Mouse (Mus musculus) embryonic stem cell, embryonic (primary cell): ENCODE results near the gene Syt3.

Experiments used
- CTCF ChIA-PET, 4 experiments: fragments of 300-600 bp in 2 of 4; fragments of 350-600 bp in 2 of 4; sonication (Branson Sonifier 250); formaldehyde crosslinking; loops; one replicate each; lab custom pipeline; 2022; ENCODE audit warnings: inconsistent platforms in 2 of 4; lab: Charles Lee
- POLR2A ChIA-PET, 4 experiments: fragments of 300-600 bp in 2 of 4; fragments of 350-600 bp in 2 of 4; sonication (Branson Sonifier 250); formaldehyde crosslinking; loops; one replicate each; lab custom pipeline; 2022; ENCODE audit warnings: antibody characterized with exemption in 4 of 4, inconsistent platforms in 1 of 4; lab: Charles Lee

The Syt3 gene

GRCm38 (mm10) chr7:44383980-44384715 is at the start of gene Syt3:
TSS of gene Syt3 (plus strand) at chr7:44384102.
- CTCF ChIA-PET: interaction anchor here in 2 of 4 experiments (0.6 to 2.3 kb wide), 6 partner anchors 9 to 464 kb away, joined by 3 to 9 read pairs (median 4); no protein-coding TSS in a partner anchor
- POLR2A ChIA-PET: interaction anchor here (0.6 to 6.3 kb wide), 34 partner anchors 9 to 602 kb away, joined by 3 to 83 read pairs (median 4); partner anchors contain the start of genes Emc10 (in 1 of the 4), Fam71e1 (in 1 of the 4), Josd2 (in 1 of the 4) and Prmt1 (in 1 of the 4)

GRCm38 (mm10) chr7:44334139-44334538 is 49.8 kb upstream of the Syt3 start:
- ChIA-PET POLR2A (no interaction called here), CTCF (no interaction called here)

- POLR2A ChIA-PET: interaction anchor here in 3 of 4 experiments (0.5 to 2.7 kb wide), 11 partner anchors 8 to 1032 kb away, joined by 3 to 10 read pairs (median 4); partner anchors contain the start of genes 1700028J19Rik (in 1 of the 3), 2410002F23Rik (in 1 of the 3), Klk1b21 (in 1 of the 3) and Ppfia3 (in 1 of the 3)
- CTCF ChIA-PET: interaction anchor here (0.6 to 1.3 kb wide), 14 partner anchors 9 to 307 kb away, joined by 3 to 10 read pairs (median 4); no protein-coding TSS in a partner anchor
Observed at GRCm38 (mm10) chr7:44335031-44335878, 48.6 kb upstream of the Syt3 start.

GRCm38 (mm10) chr7:44336046-44337021 is 47.6 kb upstream of the Syt3 start:
- POLR2A ChIA-PET: interaction anchor here in 3 of 4 experiments (0.6 to 2.7 kb wide), 10 partner anchors 7 to 257 kb away, joined by 3 to 10 read pairs (median 4); partner anchors contain the start of genes 1700028J19Rik (in 1 of the 3), 2410002F23Rik (in 1 of the 3) and Klk1b21 (in 1 of the 3)
- CTCF ChIA-PET: interaction anchor here (0.6 to 1.3 kb wide), 8 partner anchors 10 to 306 kb away, joined by 3 to 7 read pairs (median 4); no protein-coding TSS in a partner anchor

GRCm38 (mm10) chr7:44337121-44337849 is 46.6 kb upstream of the Syt3 start:
- CTCF ChIA-PET: no interaction called here
- POLR2A ChIA-PET: interaction anchor here in 3 of 4 experiments (0.5 to 2.7 kb wide), 4 partner anchors 9 to 32 kb away, joined by 3 to 10 read pairs (median 3); no protein-coding TSS in a partner anchor

- CTCF ChIA-PET: interaction anchor here in 2 of 4 experiments (0.6 to 1.2 kb wide), 2 partner anchors 20 to 145 kb away, joined by 3 read pairs; no protein-coding TSS in a partner anchor
- POLR2A ChIA-PET: interaction anchor here in 3 of 4 experiments (0.6 to 1.2 kb wide), 6 partner anchors 17 to 368 kb away, joined by 3 to 6 read pairs (median 3); no protein-coding TSS in a partner anchor
Observed at GRCm38 (mm10) chr7:44340226-44340625, 43.7 kb upstream of the Syt3 start.

- CTCF ChIA-PET: interaction anchor here in 2 of 4 experiments (0.6 to 1.2 kb wide), 2 partner anchors 19 to 144 kb away, joined by 3 read pairs; no protein-coding TSS in a partner anchor
- POLR2A ChIA-PET: interaction anchor here in 3 of 4 experiments (0.6 to 1.8 kb wide), 4 partner anchors 14 to 94 kb away, joined by 3 to 4 read pairs (median 4); partner anchors contain the start of genes 1700028J19Rik (in 1 of the 3) and 2410002F23Rik (in 1 of the 3)
Observed at GRCm38 (mm10) chr7:44341119-44341518, 42.8 kb upstream of the Syt3 start.

GRCm38 (mm10) chr7:44341714-44342113 is 42.2 kb upstream of the Syt3 start:
- CTCF ChIA-PET: no interaction called here
- POLR2A ChIA-PET: interaction anchor here in 2 of 4 experiments (1.1 to 2.0 kb wide), 4 partner anchors 14 to 32 kb away, joined by 3 to 4 read pairs (median 4); no protein-coding TSS in a partner anchor

- ChIA-PET CTCF (interaction anchor here (0.6 to 1.8 kb wide), 16 partner anchors 9 to 1392 kb away, joined by 3 to 10 read pairs (median 3); partner anchors contain the start of genes 1700028J19Rik (in 1 of the 4) and 2410002F23Rik (in 1 of the 4)), POLR2A (interaction anchor here in 3 of 4 experiments (0.5 to 2.5 kb wide), 21 partner anchors 8 to 608 kb away, joined by 3 to 10 read pairs (median 4); no protein-coding TSS in a partner anchor)
Observed at GRCm38 (mm10) chr7:44343459-44344015, 40.4 kb upstream of the Syt3 start.

- CTCF ChIA-PET: interaction anchor here in 2 of 4 experiments (0.7 to 1.8 kb wide), 5 partner anchors 27 to 1442 kb away, joined by 3 to 5 read pairs (median 3); no protein-coding TSS in a partner anchor
- POLR2A ChIA-PET: interaction anchor here in 3 of 4 experiments (0.7 to 2.5 kb wide), 10 partner anchors 9 to 585 kb away, joined by 3 to 10 read pairs (median 4); no protein-coding TSS in a partner anchor
Observed at GRCm38 (mm10) chr7:44344622-44345021, 39.3 kb upstream of the Syt3 start.

- CTCF ChIA-PET: interaction anchor here in 3 of 4 experiments (0.6 to 2.0 kb wide), 6 partner anchors 86 to 434 kb away, joined by 3 to 17 read pairs (median 6); no protein-coding TSS in a partner anchor
Observed at GRCm38 (mm10) chr7:44349043-44349442, 34.9 kb upstream of the Syt3 start.

GRCm38 (mm10) chr7:44350957-44351711 is 32.8 kb upstream of the Syt3 start:
- ChIA-PET CTCF (interaction anchor here (0.6 to 3.1 kb wide), 47 partner anchors 9 to 431 kb away, joined by 3 to 48 read pairs (median 4); partner anchors contain the start of genes Gm15517 (in 2 of the 4), 1700028J19Rik (in 1 of the 4), 2410002F23Rik (in 1 of the 4) and Emc10 (in 1 of the 4)), POLR2A (interaction anchor here in 3 of 4 experiments (0.6 to 3.6 kb wide), 34 partner anchors 8 to 436 kb away, joined by 3 to 20 read pairs (median 4); partner anchors contain the start of genes Josd2 (in 2 of the 3), 1700028J19Rik (in 1 of the 3), 2410002F23Rik (in 1 of the 3) and Fam71e1 (in 1 of the 3))

More at GRCm38 (mm10) chr7:44349043-44349442, 34.9 kb upstream of the Syt3 start:
- POLR2A ChIA-PET: interaction anchor here (0.6 to 3.6 kb wide), 16 partner anchors 11 to 776 kb away, joined by 3 to 20 read pairs (median 4); partner anchors contain the start of gene Gm15517 (in 1 of the 4)

GRCm38 (mm10) chr7:44351881-44352749 is 31.8 kb upstream of the Syt3 start:
- ChIA-PET POLR2A (interaction anchor here in 3 of 4 experiments (0.6 to 3.6 kb wide), 27 partner anchors 8 to 437 kb away, joined by 3 to 20 read pairs (median 6); partner anchors contain the start of genes 1700028J19Rik (in 1 of the 3), 2410002F23Rik (in 1 of the 3), Fam71e1 (in 1 of the 3) and Gm15517 (in 1 of the 3)), CTCF (interaction anchor here (0.5 to 3.1 kb wide), 46 partner anchors 8 to 432 kb away, joined by 3 to 48 read pairs (median 5); partner anchors contain the start of genes Gm15517 (in 2 of the 4), Emc10 (in 1 of the 4) and Fam71e1 (in 1 of the 4))
